Mouse (Mus musculus): ENCODE data around the gene Commd1. TPM values are rescaled to one million over a fixed set of nuclear protein-coding genes. Genes with fewer than 3 reads are reported as not detected.

Commd1 gene
- polyA plus RNA-seq (2015; fragmentation: Nextera tagmentation; extraction: Ambion mirVana), result 236 and 237 TPM in 2 replicates

DNA sequence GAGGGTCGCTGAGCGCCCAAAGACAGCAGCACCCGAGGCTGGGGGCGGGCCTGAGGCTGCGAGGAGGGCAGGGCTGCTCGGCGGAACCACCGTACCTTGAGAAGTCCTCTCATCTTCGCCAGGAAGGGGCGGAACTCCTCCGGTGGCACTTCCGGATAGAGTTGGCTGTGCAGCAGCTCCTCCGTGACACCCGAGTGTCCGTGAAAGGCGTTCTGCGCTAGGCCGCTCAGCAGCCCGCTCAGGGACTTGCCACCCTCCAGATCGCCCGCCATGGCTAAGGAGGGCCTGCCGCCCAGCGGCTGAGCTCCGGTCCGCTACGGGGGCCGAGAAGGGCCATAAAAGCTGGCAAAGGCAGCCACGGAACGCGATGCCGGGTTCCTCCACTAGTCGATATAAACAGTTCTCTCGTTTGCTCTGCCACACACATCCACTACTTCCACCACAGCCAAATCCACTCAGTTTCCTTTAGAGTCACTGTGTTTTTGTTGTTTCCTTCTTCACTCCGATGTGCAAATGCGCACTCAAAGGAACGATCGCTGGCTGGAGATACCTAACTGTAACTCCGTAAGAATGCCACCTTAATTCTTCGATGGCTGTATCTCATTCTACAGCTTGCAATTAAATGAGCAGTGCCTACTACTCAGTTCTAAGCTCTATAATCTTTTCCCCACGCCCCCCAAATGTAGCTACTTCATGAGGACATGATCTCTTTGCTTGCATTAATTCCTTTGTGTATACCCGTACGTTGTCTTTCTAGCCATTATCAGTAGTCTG, at the start of gene Commd1, which contains the start of gene Gm28048:
Gene Commd1 (minus strand): TSS at position 399 of the 774 bp plus-strand sequence.
Gene Gm28048 (minus strand): TSS at position 107 of the 774 bp plus-strand sequence.
- Histone ChIP-seq H3K36me3 (ENCODE audit: control insufficient read depth, insufficient read depth, low read length) (no peaks in the 10 kb centered on the region), H3K4me3 (ENCODE audit: low read length) (peak within 1 kb of the TSS; percentile 70), H3K27me3 (replicated peaks; ENCODE audit: control insufficient read depth, insufficient read depth, low read length) (no peaks in the 10 kb centered on the region), H3K27ac (ENCODE audit: low read depth, low read length) (peak within 1 kb of the TSS; percentile 95), H3K4me2 (ENCODE audit: low read length) (peak within 1 kb of the TSS; percentile 74), H3K9ac (ENCODE audit: low read depth, low read length) (peak within 1 kb of the TSS; percentile 82), H3K9me3 (ENCODE audit: control insufficient read depth, low read length) (no peaks in the 10 kb centered on the region), H3K4me1 (ENCODE audit: control insufficient read depth, insufficient read depth, low read depth, low read length) (peaks cover 27% of the 10 kb centered on the region)
- peak; percentile 94 for ATAC-seq
- 2% methylated on average over 42 of the region's 42 CpGs for WGBS

DNA sequence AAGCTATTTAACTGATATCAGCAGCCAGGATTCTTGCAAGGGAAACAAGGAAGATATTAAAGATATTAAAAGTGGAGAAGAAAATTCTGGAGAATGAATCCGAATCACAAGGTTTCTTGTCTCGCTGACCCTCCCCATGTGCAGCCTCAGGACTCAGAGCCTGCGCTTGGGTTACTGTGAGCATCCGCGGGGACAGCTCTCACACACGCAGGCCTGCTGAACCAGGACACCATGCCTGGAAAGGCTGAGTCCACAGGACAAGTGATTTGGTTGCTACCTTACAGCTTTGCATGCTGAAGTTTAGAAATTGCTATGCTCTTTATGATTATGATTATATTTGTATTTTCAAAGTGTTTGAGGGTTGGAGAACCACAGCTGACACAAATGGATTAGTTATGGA, 47.2 kb upstream of the Commd1 start:
- no peak for ATAC-seq

DNA sequence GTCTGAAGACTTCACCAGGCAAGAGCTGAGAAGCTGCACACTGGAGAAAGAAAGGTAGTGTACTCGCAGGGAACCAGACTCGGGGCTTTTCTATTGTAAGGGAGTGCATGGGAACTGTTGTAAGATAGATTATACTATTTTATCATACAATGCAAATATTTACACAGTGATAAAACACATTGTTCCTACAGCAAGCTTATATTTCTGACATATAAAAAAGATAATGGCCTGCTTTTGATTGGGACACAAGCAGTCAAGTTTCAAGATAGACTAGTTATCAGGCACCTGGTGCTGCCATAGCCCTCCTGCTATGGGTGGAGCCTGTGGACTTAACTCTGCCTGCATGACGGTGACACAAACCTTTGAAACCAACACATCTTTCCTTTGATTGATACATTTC, 46.8 kb upstream of the Commd1 start:
- no peaks in the 10 kb centered on the region for H3K27me3 ChIP-seq (replicated peaks; ENCODE audit: control insufficient read depth, insufficient read depth, low read length)
- 82% methylated on average over 3 of the region's 3 CpGs for WGBS
- no peaks in the 10 kb centered on the region for H3K9me3 ChIP-seq (ENCODE audit: control insufficient read depth, low read length)
- H3K36me3 ChIP-seq (ENCODE audit: control insufficient read depth, insufficient read depth, low read length), result no peaks in the 10 kb centered on the region
- H3K27ac ChIP-seq (ENCODE audit: low read depth, low read length), result no peak overlapping the region
- H3K9ac ChIP-seq (ENCODE audit: low read depth, low read length), result no peak overlapping the region
- H3K4me1 ChIP-seq (ENCODE audit: control insufficient read depth, insufficient read depth, low read depth, low read length), result no peaks in the 10 kb centered on the region
- H3K4me3 ChIP-seq (ENCODE audit: low read length), result no peak overlapping the region
- H3K4me2 ChIP-seq (ENCODE audit: low read length), result no peak overlapping the region
- ATAC-seq, result no peak

More for the DNA sequence above, 47.2 kb upstream of the Commd1 start:
- Histone ChIP-seq H3K9ac (ENCODE audit: low read depth, low read length) (no peak overlapping the region), H3K36me3 (ENCODE audit: control insufficient read depth, insufficient read depth, low read length) (no peaks in the 10 kb centered on the region), H3K27me3 (replicated peaks; ENCODE audit: control insufficient read depth, insufficient read depth, low read length) (no peaks in the 10 kb centered on the region), H3K4me1 (ENCODE audit: control insufficient read depth, insufficient read depth, low read depth, low read length) (no peaks in the 10 kb centered on the region), H3K9me3 (ENCODE audit: control insufficient read depth, low read length) (no peaks in the 10 kb centered on the region), H3K4me2 (ENCODE audit: low read length) (no peak overlapping the region), H3K4me3 (ENCODE audit: low read length) (no peak overlapping the region), H3K27ac (ENCODE audit: low read depth, low read length) (no peak overlapping the region)
- WGBS, result 81% methylated on average over 6 of the region's 6 CpGs

DNA sequence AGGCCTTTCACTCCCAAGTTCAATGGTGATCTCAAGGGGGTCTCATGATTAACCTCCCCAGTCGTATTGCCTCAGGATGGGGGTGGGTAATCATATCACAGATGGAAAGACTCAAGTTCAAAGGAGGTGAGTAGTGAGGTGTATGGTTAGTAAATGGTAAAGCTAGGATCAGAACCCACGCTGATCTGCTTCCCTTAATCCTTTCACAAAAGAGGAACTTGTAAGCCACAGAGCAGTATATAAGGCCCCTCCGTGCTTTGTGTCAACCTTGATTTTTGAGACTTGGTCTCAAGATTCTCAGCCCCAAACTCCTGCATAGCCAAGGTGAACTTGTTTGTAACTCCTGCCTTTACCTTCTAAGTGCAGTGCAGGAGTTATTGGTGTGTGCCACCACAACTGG, 42.0 kb upstream of the Commd1 start:
- Histone ChIP-seq H3K36me3 (ENCODE audit: control insufficient read depth, insufficient read depth, low read length) (no peaks in the 10 kb centered on the region), H3K27ac (ENCODE audit: low read depth, low read length) (no peak overlapping the region), H3K4me3 (ENCODE audit: low read length) (no peak overlapping the region), H3K9ac (ENCODE audit: low read depth, low read length) (no peak overlapping the region), H3K4me2 (ENCODE audit: low read length) (no peak overlapping the region), H3K4me1 (ENCODE audit: control insufficient read depth, insufficient read depth, low read depth, low read length) (no peaks in the 10 kb centered on the region), H3K27me3 (replicated peaks; ENCODE audit: control insufficient read depth, insufficient read depth, low read length) (no peaks in the 10 kb centered on the region), H3K9me3 (ENCODE audit: control insufficient read depth, low read length) (no peaks in the 10 kb centered on the region)
- 74% methylated on average over 3 of the region's 3 CpGs for WGBS
- ATAC-seq, result no peak

DNA sequence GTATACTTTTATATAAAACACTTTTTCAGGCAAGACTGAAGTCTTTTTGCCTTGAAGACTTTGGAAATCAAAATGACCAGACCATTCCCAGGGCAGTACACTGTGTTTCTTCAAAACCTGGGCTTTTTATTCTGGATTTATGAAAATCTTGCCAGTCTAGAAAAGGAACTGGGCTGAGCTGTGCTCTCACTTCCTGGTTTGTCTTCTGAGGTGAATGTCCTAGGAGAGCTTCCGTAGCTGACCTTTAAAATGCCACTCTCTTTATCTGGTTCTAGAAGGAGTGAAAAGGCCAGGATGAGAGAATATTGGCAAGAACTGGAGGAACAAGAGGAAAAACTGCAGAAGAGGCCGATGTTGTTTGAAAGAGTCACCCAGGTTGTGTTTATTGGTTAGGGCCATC, 41.0 kb upstream of the Commd1 start:
- H3K9me3 ChIP-seq (ENCODE audit: control insufficient read depth, low read length), result no peaks in the 10 kb centered on the region
- no peak for ATAC-seq
- H3K4me2 ChIP-seq (ENCODE audit: low read length), result no peak overlapping the region
- no peak overlapping the region for H3K4me3 ChIP-seq (ENCODE audit: low read length)
- H3K4me1 ChIP-seq (ENCODE audit: control insufficient read depth, insufficient read depth, low read depth, low read length), result no peaks in the 10 kb centered on the region
- no peak overlapping the region for H3K9ac ChIP-seq (ENCODE audit: low read depth, low read length)
- H3K27ac ChIP-seq (ENCODE audit: low read depth, low read length), result no peak overlapping the region
- H3K36me3 ChIP-seq (ENCODE audit: control insufficient read depth, insufficient read depth, low read length), result no peaks in the 10 kb centered on the region
- 96% methylated on average over 2 of the region's 2 CpGs for WGBS
- no peaks in the 10 kb centered on the region for H3K27me3 ChIP-seq (replicated peaks; ENCODE audit: control insufficient read depth, insufficient read depth, low read length)

DNA sequence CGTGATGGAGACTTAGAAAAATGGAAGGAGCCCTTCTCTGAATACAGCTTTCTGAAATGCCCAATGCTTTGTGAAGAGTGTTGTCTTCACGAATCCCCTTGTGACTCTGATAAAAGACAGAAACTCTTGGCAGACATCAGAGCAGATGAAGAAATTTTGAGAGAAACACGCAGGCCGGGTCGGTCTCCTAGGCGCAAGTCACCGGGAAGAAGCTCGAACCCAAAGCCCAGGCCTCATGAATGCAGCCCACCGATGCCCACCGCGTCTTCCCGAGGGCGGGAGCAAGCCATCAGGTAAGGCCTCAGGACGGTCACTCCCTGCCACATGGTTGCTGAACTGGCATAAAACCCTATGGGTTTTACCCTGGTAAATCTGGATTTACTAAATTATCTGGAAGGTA, 38.7 kb upstream of the Commd1 start:
- no peak for ATAC-seq
- H3K27ac ChIP-seq (ENCODE audit: low read depth, low read length), result no peak overlapping the region
- no peak overlapping the region for H3K9ac ChIP-seq (ENCODE audit: low read depth, low read length)
- H3K36me3 ChIP-seq (ENCODE audit: control insufficient read depth, insufficient read depth, low read length), result no peaks in the 10 kb centered on the region
- 93% methylated on average over 14 of the region's 14 CpGs for WGBS
- H3K27me3 ChIP-seq (replicated peaks; ENCODE audit: control insufficient read depth, insufficient read depth, low read length), result no peaks in the 10 kb centered on the region
- no peak overlapping the region for H3K4me2 ChIP-seq (ENCODE audit: low read length)
- no peaks in the 10 kb centered on the region for H3K4me1 ChIP-seq (ENCODE audit: control insufficient read depth, insufficient read depth, low read depth, low read length)
- H3K4me3 ChIP-seq (ENCODE audit: low read length), result no peak overlapping the region
- no peaks in the 10 kb centered on the region for H3K9me3 ChIP-seq (ENCODE audit: control insufficient read depth, low read length)

DNA sequence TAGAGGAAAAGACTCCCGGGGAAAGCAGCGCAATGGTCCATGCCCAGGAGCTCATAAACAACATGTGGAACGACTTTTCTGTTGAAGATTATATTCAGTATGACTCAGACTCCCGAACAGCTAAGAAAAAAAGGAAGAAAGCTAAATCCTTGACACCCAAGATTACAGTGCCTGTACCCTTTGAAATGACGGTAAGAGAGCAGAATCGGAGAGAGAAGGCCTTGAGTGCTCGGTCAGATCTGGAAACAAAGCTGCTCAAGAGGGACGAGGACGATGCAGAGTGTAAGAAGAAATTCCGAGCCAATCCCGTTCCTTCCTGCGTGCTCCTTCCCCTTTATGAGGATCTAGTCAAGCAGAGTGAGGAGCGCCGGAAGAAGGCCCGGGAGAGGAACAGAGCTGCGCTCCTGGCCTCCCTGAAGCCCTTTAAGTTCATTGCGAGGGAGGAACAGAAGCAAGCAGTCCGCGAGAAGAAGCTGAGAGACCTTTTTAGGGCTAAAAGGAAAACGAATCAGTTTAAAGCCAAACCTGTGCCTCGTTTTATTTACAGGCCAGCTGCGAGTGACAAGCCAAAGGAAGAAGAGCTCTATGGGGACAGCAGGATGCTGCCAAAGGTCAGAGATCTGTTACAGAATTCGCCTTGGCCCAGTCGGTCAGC, 38.1 kb upstream of the Commd1 start:
- ATAC-seq, result no peak
- no peak overlapping the region for H3K27ac ChIP-seq (ENCODE audit: low read depth, low read length)
- no peak overlapping the region for H3K9ac ChIP-seq (ENCODE audit: low read depth, low read length)
- no peaks in the 10 kb centered on the region for H3K36me3 ChIP-seq (ENCODE audit: control insufficient read depth, insufficient read depth, low read length)
- no peaks in the 10 kb centered on the region for H3K27me3 ChIP-seq (replicated peaks; ENCODE audit: control insufficient read depth, insufficient read depth, low read length)
- no peak overlapping the region for H3K4me3 ChIP-seq (ENCODE audit: low read length)
- 64% methylated on average over 24 of the region's 24 CpGs for WGBS
- no peaks in the 10 kb centered on the region for H3K4me1 ChIP-seq (ENCODE audit: control insufficient read depth, insufficient read depth, low read depth, low read length)
- H3K4me2 ChIP-seq (ENCODE audit: low read length), result no peak overlapping the region
- H3K9me3 ChIP-seq (ENCODE audit: control insufficient read depth, low read length), result no peaks in the 10 kb centered on the region

DNA sequence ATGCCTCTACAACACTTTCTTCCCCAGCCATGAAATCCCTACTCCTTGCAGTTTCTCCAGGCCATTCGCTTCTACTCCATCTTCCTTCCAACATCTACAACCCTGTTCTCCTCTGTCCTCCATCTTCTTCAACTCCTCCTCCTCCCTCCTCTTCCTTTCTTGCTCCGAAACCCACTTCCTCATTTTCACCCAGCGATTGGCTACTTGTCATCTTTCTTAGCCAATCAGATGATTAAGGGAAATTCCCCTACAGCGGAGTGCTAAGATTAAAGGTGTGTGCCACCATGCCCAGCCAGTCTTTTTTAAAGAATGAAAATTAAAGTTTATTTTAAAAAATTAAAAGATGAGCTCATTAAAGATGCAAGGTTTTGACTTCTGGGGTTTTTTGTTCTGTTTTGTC, 35.8 kb upstream of the Commd1 start:
- no peak for ATAC-seq
- Histone ChIP-seq H3K4me3 (ENCODE audit: low read length) (no peak overlapping the region), H3K4me2 (ENCODE audit: low read length) (no peak overlapping the region), H3K27ac (ENCODE audit: low read depth, low read length) (no peak overlapping the region), H3K4me1 (ENCODE audit: control insufficient read depth, insufficient read depth, low read depth, low read length) (no peaks in the 10 kb centered on the region), H3K27me3 (replicated peaks; ENCODE audit: control insufficient read depth, insufficient read depth, low read length) (no peaks in the 10 kb centered on the region), H3K9me3 (ENCODE audit: control insufficient read depth, low read length) (no peaks in the 10 kb centered on the region), H3K9ac (ENCODE audit: low read depth, low read length) (no peak overlapping the region), H3K36me3 (ENCODE audit: control insufficient read depth, insufficient read depth, low read length) (no peaks in the 10 kb centered on the region)
- WGBS, result 98% methylated on average over 4 of the region's 4 CpGs

DNA sequence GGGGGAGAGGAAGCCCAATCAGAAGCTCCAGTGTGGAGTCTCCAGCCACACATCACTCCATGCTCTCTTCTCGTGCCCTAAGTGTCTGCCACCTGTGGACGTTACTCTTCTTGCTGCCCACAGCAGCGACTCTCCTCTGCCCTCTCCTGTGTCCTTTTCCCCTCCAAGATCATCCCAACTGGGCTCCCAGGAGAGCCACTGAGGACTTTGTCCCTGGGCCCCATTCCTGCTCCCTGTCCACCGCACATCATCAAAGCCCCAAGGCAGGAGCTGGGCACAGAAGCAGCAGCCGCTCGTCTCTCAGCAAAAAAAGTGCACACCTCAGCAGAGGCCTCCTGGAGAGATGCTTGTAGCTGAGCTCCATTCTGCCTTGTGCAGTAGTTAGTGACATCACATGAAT, 32.8 kb upstream of the Commd1 start:
- Histone ChIP-seq H3K36me3 (ENCODE audit: control insufficient read depth, insufficient read depth, low read length) (no peaks in the 10 kb centered on the region), H3K4me3 (ENCODE audit: low read length) (no peak overlapping the region), H3K4me1 (ENCODE audit: control insufficient read depth, insufficient read depth, low read depth, low read length) (no peaks in the 10 kb centered on the region), H3K9ac (ENCODE audit: low read depth, low read length) (no peak overlapping the region), H3K9me3 (ENCODE audit: control insufficient read depth, low read length) (no peaks in the 10 kb centered on the region), H3K27me3 (replicated peaks; ENCODE audit: control insufficient read depth, insufficient read depth, low read length) (no peaks in the 10 kb centered on the region), H3K27ac (ENCODE audit: low read depth, low read length) (no peak overlapping the region), H3K4me2 (ENCODE audit: low read length) (no peak overlapping the region)
- ATAC-seq, result no peak
- WGBS, result 74% methylated on average over 6 of the region's 6 CpGs
